Mouse (Mus musculus): ENCODE measurements around the gene Scml4. TPM values are rescaled to one million over a fixed set of nuclear protein-coding genes. Genes with fewer than 3 reads are reported as not detected.

Scml4 gene
- total RNA-seq, 2 experiments from 2014 or later, result 6.1 to 6.4 TPM

- no peak for DNase-seq (ENCODE audit: low spot score in 2 of 2)
Observed at GRCm38 (mm10) chr10:42942300-42942699, 82.1 kb downstream of the Scml4 start.

GRCm38 (mm10) chr10:42945316-42945715, 85.1 kb downstream of the Scml4 start:
- no peak for DNase-seq (ENCODE audit: low spot score in 2 of 2)

- no peak for DNase-seq (ENCODE audit: low spot score in 2 of 2)
Observed at GRCm38 (mm10) chr10:42947336-42947735, 87.2 kb downstream of the Scml4 start.

- DNase-seq (ENCODE audit: low spot score in 2 of 2), result no peak
Observed at GRCm38 (mm10) chr10:42950252-42950751, 90.1 kb downstream of the Scml4 start.

- DNase-seq (ENCODE audit: low spot score in 2 of 2), result no peak
Observed at GRCm38 (mm10) chr10:42951078-42952045, 91.2 kb downstream of the Scml4 start.

- DNase-seq (ENCODE audit: low spot score in 2 of 2), result peak in 1 of 2 experiments; percentile 27
Observed at GRCm38 (mm10) chr10:42952046-42952420, 91.9 kb downstream of the Scml4 start.

GRCm38 (mm10) chr10:42953601-42954000, 93.4 kb downstream of the Scml4 start:
- no peak for DNase-seq (ENCODE audit: low spot score in 2 of 2)

- no peak for DNase-seq (ENCODE audit: low spot score in 2 of 2)
Observed at GRCm38 (mm10) chr10:42955205-42955604, 95.0 kb downstream of the Scml4 start.

- peak in 1 of 2 experiments; percentile 38 for DNase-seq (ENCODE audit: low spot score in 2 of 2)
Observed at GRCm38 (mm10) chr10:42957881-42958651, 97.9 kb downstream of the Scml4 start.

- no peak for DNase-seq (ENCODE audit: low spot score in 2 of 2)
Observed at GRCm38 (mm10) chr10:42958686-42959085, 98.5 kb downstream of the Scml4 start.

GRCm38 (mm10) chr10:42961771-42962170, 101.6 kb downstream of the Scml4 start:
- DNase-seq (ENCODE audit: low spot score in 2 of 2), result no peak

GRCm38 (mm10) chr10:42962181-42962601, 102.0 kb downstream of the Scml4 start:
- no peak for DNase-seq (ENCODE audit: low spot score in 2 of 2)

- no peak for DNase-seq (ENCODE audit: low spot score in 2 of 2)
Observed at GRCm38 (mm10) chr10:42962655-42963054, 102.5 kb downstream of the Scml4 start.

GRCm38 (mm10) chr10:42963061-42963460, 102.9 kb downstream of the Scml4 start:
- no peak for DNase-seq (ENCODE audit: low spot score in 2 of 2)

- DNase-seq (ENCODE audit: low spot score in 2 of 2), result no peak
Observed at GRCm38 (mm10) chr10:42968332-42968731, 108.2 kb downstream of the Scml4 start.

- DNase-seq (ENCODE audit: low spot score in 2 of 2), result peak in 1 of 2 experiments; percentile 52
Observed at GRCm38 (mm10) chr10:42972504-42973172, 112.5 kb downstream of the Scml4 start.

GRCm38 (mm10) chr10:42973537-42973936, 113.4 kb downstream of the Scml4 start:
- DNase-seq (ENCODE audit: low spot score in 2 of 2), result no peak

GRCm38 (mm10) chr10:42976577-42976976, 116.4 kb downstream of the Scml4 start:
- no peak for DNase-seq (ENCODE audit: low spot score in 2 of 2)

GRCm38 (mm10) chr10:42978346-42978745, 118.2 kb downstream of the Scml4 start:
- no peak for DNase-seq (ENCODE audit: low spot score in 2 of 2)

- DNase-seq (ENCODE audit: low spot score in 2 of 2), result no peak
Observed at GRCm38 (mm10) chr10:42980999-42981757, 121.0 kb downstream of the Scml4 start.

All from adrenal gland, postnatal 4 days (tissue).